Mouse (Mus musculus) erythroblast, embryonic 14.5 days (primary cell): ENCODE measurements around the gene Naa16. TPM values are rescaled to one million over a fixed set of nuclear protein-coding genes. Genes with fewer than 3 reads are reported as not detected.

Experiments used
- H3K27me3 ChIP-seq: 2 replicates; pipeline ENCODE4 v1.6.1; 2012; ENCODE audit warnings: inconsistent platforms; ENCODE audit not compliant: control insufficient read depth
- H3K36me3 ChIP-seq: 2 replicates; pipeline ENCODE4 v1.6.1; 2012; ENCODE audit warnings: mild to moderate bottlenecking, inconsistent platforms; ENCODE audit not compliant: control insufficient read depth
- H3K4me1 ChIP-seq: 2 replicates; pipeline ENCODE4 v1.6.1; 2012; ENCODE audit warnings: inconsistent platforms; ENCODE audit not compliant: control insufficient read depth
- H3K4me3 ChIP-seq: replicated peaks from 2 replicates; pipeline ENCODE3; 2012; ENCODE audit warnings: moderate library complexity, mild to moderate bottlenecking, inconsistent platforms
- H3K9me3 ChIP-seq: 2 replicates; pipeline ENCODE4 v1.6.1; 2012; ENCODE audit warnings: low read length, inconsistent platforms, mixed read lengths; ENCODE audit not compliant: control insufficient read depth
- GATA1 ChIP-seq: IDR thresholded peaks from 2 replicates; pipeline ENCODE4 v1.6.1; 2012; ENCODE audit warnings: low read length, inconsistent platforms, mixed read lengths
- TAL1 ChIP-seq: IDR thresholded peaks from 3 replicates; pipeline ENCODE4 v1.6.1; 2012; ENCODE audit warnings: low read length, inconsistent platforms, mixed read lengths
- polyA plus RNA-seq: library from polyadenylated mRNA; stranded (reverse); fragments of >175 nt; gene quantifications from 2 replicates; pipeline ENCODE4 v1.2.3, GENCODE M21; 2012

The Naa16 gene
- polyA plus RNA-seq, 1 experiment = 1.8 TPM

GRCm38 (mm10) chr14:79397321-79398122, 6.9 kb upstream of the Naa16 start, which contains the start of gene Mtrf1:
TSS of gene Mtrf1 (plus strand) at chr14:79397772.
- TF ChIP-seq GATA1 = no peak
- TF ChIP-seq TAL1 = no peak
- Histone ChIP-seq H3K27me3 (no peaks in the 10 kb centered on the region), H3K9me3 (no peaks in the 10 kb centered on the region), H3K4me1 (peaks cover 20% of the 10 kb centered on the region), H3K4me3 (peak within 1 kb of the TSS; percentile 74), H3K36me3 (peaks cover 5% of the 10 kb centered on the region)

DNA sequence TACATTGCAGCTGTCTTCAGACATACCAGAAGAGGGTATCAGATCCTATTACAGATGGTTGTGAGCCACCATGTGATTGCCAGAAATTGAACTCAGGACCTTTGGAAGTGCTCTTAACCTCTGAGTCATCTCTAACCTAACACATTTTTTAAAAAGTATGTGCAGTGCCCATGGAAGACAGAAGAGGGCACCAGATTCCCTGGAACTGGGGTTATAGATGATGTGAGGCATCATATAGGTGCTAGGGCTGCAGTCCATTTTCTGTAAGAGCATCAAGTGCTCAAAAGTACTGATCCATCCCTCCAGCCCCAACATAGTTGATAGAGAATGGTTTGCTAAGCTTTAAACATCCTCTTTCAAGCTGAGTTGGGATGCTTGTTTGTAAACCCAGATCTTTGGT, 4.0 kb upstream of the Naa16 start:
- H3K4me1 ChIP-seq = peaks cover 37% of the 10 kb centered on the region
- no peaks in the 10 kb centered on the region for H3K9me3 ChIP-seq
- TF ChIP-seq GATA1 (no peak), TAL1 (no peak)

DNA sequence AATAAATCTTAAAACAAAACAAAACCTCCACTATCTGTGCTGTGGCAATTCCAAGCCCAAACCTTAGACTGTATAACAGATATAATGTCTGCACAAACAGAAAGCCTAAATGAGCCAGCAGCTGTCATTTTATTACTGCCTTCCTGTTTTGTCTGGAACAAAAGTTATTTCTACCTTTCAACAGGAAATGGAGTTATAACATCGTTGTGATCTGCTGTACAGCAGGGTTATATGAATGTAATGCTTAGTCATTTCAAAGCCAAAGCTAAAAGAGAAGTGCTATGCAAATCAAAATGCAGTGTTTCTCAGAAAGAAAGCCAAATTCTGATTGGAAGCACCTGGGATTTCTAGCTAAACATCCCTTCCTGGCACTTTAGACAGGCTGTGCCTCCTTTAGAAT, 2.7 kb upstream of the Naa16 start:
- Histone ChIP-seq H3K36me3 (peaks cover 5% of the 10 kb centered on the region), H3K4me1 (peaks cover 38% of the 10 kb centered on the region), H3K9me3 (no peaks in the 10 kb centered on the region), H3K4me3 (no peak overlapping the region), H3K27me3 (no peaks in the 10 kb centered on the region)
- TF ChIP-seq GATA1 (no peak), TAL1 (no peak)

More for the DNA sequence above, 4.0 kb upstream of the Naa16 start:
- no peak overlapping the region for H3K4me3 ChIP-seq
- peaks cover 3% of the 10 kb centered on the region for H3K36me3 ChIP-seq
- H3K27me3 ChIP-seq = no peaks in the 10 kb centered on the region

GRCm38 (mm10) chr14:79389438-79390264, 927 bp downstream of the Naa16 start:
- Histone ChIP-seq H3K4me1 (peaks cover 40% of the 10 kb centered on the region), H3K9me3 (no peaks in the 10 kb centered on the region), H3K4me3 (peak overlapping the region; percentile 100), H3K27me3 (no peaks in the 10 kb centered on the region), H3K36me3 (peaks cover 40% of the 10 kb centered on the region)
- TF ChIP-seq GATA1 (no peak), TAL1 (no peak)

DNA sequence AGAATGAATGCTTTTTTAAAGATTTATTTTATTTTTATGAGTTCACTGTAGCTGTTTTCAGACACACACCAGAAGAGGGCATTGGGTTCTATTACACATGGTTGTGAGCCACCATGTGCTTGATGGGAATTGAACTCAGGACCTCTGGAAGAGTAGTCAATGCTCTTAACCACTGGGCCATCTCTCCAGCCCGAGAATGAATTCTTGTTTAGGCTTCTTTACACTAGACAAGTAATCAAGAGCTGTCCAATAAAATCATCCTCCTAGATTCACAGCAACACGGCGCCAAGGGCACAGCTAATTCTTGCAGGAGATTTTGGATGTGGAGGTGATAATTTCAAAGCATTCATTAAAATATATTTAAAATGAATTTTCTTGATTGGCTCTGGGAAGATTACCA, 2.3 kb downstream of the Naa16 start:
- Histone ChIP-seq H3K4me1 (peaks cover 48% of the 10 kb centered on the region), H3K9me3 (no peaks in the 10 kb centered on the region), H3K4me3 (no peak overlapping the region), H3K36me3 (peaks cover 51% of the 10 kb centered on the region), H3K27me3 (no peaks in the 10 kb centered on the region)
- no peak for TF ChIP-seq GATA1
- TF ChIP-seq TAL1 = no peak

DNA sequence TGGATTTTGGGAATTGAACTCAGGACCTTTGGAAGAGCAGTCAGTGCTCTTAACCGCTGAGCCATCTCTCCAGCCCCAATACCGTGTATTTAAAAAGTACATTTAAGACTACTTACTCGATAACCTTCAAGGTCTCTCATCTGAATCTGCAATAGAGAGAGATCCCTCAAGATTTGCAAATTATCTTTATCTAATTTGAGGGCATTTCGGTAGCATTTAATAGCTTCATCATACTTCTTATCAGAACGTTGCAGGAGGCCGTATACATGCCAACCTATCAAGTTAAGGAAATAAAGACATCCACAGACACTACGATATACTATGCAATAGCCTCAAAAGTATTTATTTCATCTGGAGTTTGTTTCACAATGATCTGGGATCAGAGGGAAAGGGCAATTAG, 7.5 kb downstream of the Naa16 start:
- peaks cover 86% of the 10 kb centered on the region for H3K36me3 ChIP-seq

DNA sequence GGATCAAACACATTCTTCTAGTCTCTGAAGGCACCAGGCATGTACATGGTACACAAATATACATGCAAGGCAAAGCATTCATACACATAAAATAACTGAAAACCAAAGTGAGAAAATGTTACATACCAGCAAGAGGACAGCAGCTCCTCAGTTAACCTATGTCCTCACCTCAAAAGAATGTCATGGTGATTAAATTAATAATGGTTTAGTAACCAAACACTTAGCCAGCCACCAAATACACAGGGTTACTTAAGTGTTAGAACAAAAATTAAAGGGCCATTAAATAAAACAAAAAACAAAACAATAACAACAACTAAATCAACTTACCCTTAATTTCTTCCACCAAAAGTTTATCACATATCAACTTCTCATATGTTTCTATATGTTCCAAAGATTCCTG, 13.5 kb downstream of the Naa16 start:
- Histone ChIP-seq H3K4me3 (no peak overlapping the region), H3K27me3 (no peaks in the 10 kb centered on the region), H3K36me3 (peaks cover 76% of the 10 kb centered on the region), H3K9me3 (no peaks in the 10 kb centered on the region), H3K4me1 (no peaks in the 10 kb centered on the region; the same call in 1 of the 2 replicates)
- no peak for TF ChIP-seq TAL1
- no peak for TF ChIP-seq GATA1

More for the DNA sequence above, 7.5 kb downstream of the Naa16 start:
- no peak for TF ChIP-seq GATA1
- no peak for TF ChIP-seq TAL1
- Histone ChIP-seq H3K4me1 (peaks cover 22% of the 10 kb centered on the region), H3K4me3 (no peak overlapping the region), H3K27me3 (no peaks in the 10 kb centered on the region), H3K9me3 (no peaks in the 10 kb centered on the region)

DNA sequence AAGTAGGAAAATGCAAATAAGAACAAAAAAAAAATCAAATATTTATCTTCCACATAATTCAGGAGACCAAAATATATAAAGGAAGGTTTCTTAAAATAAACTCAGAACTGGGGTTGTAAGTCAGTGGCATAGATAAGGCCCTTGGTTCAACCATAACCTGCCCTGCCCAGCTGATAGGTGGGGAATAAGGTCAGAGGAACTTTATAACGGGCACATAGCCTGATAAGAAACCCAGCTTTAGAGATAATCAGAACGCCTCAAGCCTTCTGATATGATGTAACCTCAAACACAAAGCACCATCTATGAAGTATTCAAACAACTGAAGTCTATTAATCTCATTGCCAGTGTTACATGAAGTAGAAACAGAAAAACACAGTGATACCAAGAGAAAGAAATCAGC, 32.5 kb downstream of the Naa16 start:
- H3K9me3 ChIP-seq = no peaks in the 10 kb centered on the region
- no peak overlapping the region for H3K4me3 ChIP-seq
- no peaks in the 10 kb centered on the region for H3K27me3 ChIP-seq
- peaks cover 87% of the 10 kb centered on the region for H3K36me3 ChIP-seq
- H3K4me1 ChIP-seq = peaks cover 18% of the 10 kb centered on the region
- TF ChIP-seq TAL1 (no peak), GATA1 (no peak)

DNA sequence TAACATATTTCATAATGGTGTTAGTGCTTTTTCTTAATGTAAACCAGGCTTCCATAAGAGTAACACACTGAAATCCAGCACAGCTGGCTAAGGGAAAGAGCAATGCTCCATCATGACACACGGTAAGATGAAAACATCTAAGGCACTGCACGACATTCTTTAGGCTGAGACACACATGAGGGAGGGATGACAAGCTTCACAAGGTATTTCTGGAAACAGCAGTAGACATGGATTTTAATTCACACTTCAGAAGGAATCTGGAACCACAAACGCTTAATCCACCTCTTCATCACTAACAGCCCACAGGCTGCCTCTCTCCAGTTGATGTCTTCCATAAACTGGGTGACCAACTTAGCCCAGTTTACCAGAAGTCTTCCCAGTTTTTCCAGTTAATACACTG, 44.2 kb downstream of the Naa16 start:
- Histone ChIP-seq H3K36me3 (peaks cover 88% of the 10 kb centered on the region), H3K9me3 (peaks cover 4% of the 10 kb centered on the region), H3K4me3 (no peak overlapping the region), H3K27me3 (no peaks in the 10 kb centered on the region), H3K4me1 (peaks cover 2% of the 10 kb centered on the region; the same call in 1 of the 2 replicates)
- no peak for TF ChIP-seq TAL1
- TF ChIP-seq GATA1 = no peak
